Mouse (Mus musculus): ENCODE results near the gene Clic5. TPM values are rescaled to one million over a fixed set of nuclear protein-coding genes. Genes with fewer than 3 reads are reported as not detected.
A peak's percentile ranks its signal among the peaks of the same experiment; 100 is the strongest.

Clic5 gene
- 16.6 and 17.8 TPM in 2 replicates for polyA plus RNA-seq (2015; fragmentation: Nextera tagmentation; extraction: Ambion mirVana)

DNA sequence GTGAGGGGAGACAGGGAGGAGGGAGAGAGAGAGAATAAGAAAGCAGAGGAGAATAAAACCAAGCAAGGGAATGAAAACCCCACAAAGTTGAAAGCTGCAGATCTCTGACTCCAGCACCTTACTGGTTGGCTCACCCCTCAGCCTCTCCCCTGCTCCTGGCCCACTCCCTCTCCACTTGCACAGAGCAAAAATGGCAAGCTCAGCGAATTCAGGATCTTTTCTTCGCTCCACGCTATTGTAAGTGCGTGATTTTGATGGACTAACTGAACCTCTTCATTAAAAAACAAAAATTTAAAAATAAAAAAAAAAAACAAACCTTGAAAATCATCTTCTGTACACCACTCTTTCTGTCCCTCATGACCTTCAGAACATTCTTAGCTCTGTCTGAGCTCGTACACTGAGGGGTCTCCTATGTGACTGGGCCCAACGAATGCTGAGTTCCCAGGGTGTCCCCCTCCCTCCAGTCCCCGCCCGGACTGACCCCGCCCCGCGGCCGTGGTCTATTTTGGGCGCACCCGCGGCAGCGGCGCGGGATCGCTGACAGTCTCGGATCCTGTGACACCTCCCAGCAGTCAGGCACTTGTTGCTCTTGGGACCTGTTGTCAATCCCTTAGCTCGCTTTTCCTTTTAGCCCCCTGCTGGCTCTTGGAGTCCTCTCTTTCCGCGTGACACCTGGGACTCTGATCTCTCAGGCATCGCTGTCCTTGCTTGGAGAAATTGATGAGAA is at the start of gene Clic5:
Clic5 (plus strand) TSS at position 543 of the 727 bp plus-strand sequence.
- peak; percentile 92 for ATAC-seq (replicated peaks; ENCODE audit: extremely low read depth, insufficient read depth, low FRiP score)
- WGBS, result 5% methylated on average over 24 of the region's 24 CpGs
- H3K27ac ChIP-seq (ENCODE audit: low read length), result peak within 1 kb of the TSS; percentile 94
- peak within 1 kb of the TSS; percentile 78 for H3K9ac ChIP-seq (ENCODE audit: low read length)
- no peaks in the 10 kb centered on the region for H3K9me3 ChIP-seq (replicated peaks; ENCODE audit: control insufficient read depth, low read length)
- no peaks in the 10 kb centered on the region for H3K27me3 ChIP-seq (ENCODE audit: control insufficient read depth, insufficient read depth, low read length)
- H3K36me3 ChIP-seq (ENCODE audit: control insufficient read depth, insufficient read depth), result no peaks in the 10 kb centered on the region
- H3K4me1 ChIP-seq (ENCODE audit: control insufficient read depth, insufficient read depth, low read length), result peaks cover 19% of the 10 kb centered on the region
- H3K4me2 ChIP-seq (ENCODE audit: low read depth, low read length), result peak within 1 kb of the TSS; percentile 86
- H3K4me3 ChIP-seq (ENCODE audit: low read length), result peak within 1 kb of the TSS; percentile 77

DNA sequence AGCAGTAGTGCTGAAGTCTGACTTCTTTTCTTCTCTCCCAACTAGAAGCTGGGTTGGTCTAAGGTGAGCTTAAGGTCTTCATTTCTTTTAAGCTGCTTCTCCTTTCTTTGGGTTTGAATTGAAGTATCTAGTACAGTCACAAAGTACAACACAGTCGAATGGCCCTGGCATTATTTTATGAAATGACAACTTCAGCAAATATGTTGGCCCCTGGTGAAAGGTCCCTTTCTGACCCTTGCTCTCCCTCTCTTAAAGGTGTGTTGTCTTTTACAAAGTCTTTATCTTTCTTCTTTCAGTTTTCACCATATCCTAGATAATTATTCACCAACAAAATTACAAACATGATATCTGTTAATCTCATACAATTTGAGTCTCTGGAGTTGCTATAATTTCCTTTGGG is 42.6 kb upstream of the Clic5 start:
- no peak overlapping the region for H3K9ac ChIP-seq (ENCODE audit: low read length)
- no peaks in the 10 kb centered on the region for H3K27me3 ChIP-seq (ENCODE audit: control insufficient read depth, insufficient read depth, low read length)
- no peak overlapping the region for H3K27ac ChIP-seq (ENCODE audit: low read length)
- 91% methylated on average over 1 of the region's 1 CpGs for WGBS
- H3K4me2 ChIP-seq (ENCODE audit: low read depth, low read length), result no peak overlapping the region
- H3K9me3 ChIP-seq (replicated peaks; ENCODE audit: control insufficient read depth, low read length), result no peaks in the 10 kb centered on the region
- no peaks in the 10 kb centered on the region for H3K4me1 ChIP-seq (ENCODE audit: control insufficient read depth, insufficient read depth, low read length)
- ATAC-seq (replicated peaks; ENCODE audit: extremely low read depth, insufficient read depth, low FRiP score), result no peak
- H3K4me3 ChIP-seq (ENCODE audit: low read length), result no peak overlapping the region
- no peaks in the 10 kb centered on the region for H3K36me3 ChIP-seq (ENCODE audit: control insufficient read depth, insufficient read depth)

GRCm38 (mm10) chr17:44148109-44148846 is 40.1 kb upstream of the Clic5 start:
- 89% methylated on average over 5 of the region's 5 CpGs for WGBS
- no peaks in the 10 kb centered on the region for H3K9me3 ChIP-seq (replicated peaks; ENCODE audit: control insufficient read depth, low read length)
- H3K27ac ChIP-seq (ENCODE audit: low read length), result no peak overlapping the region
- no peak overlapping the region for H3K4me2 ChIP-seq (ENCODE audit: low read depth, low read length)
- H3K36me3 ChIP-seq (ENCODE audit: control insufficient read depth, insufficient read depth), result no peaks in the 10 kb centered on the region
- H3K9ac ChIP-seq (ENCODE audit: low read length), result no peak overlapping the region
- H3K4me3 ChIP-seq (ENCODE audit: low read length), result no peak overlapping the region
- ATAC-seq (replicated peaks; ENCODE audit: extremely low read depth, insufficient read depth, low FRiP score), result no peak
- H3K27me3 ChIP-seq (ENCODE audit: control insufficient read depth, insufficient read depth, low read length), result no peaks in the 10 kb centered on the region
- H3K4me1 ChIP-seq (ENCODE audit: control insufficient read depth, insufficient read depth, low read length), result peaks cover 5% of the 10 kb centered on the region

GRCm38 (mm10) chr17:44151130-44151529 is 37.3 kb upstream of the Clic5 start:
- 62% methylated on average over 3 of the region's 3 CpGs for WGBS
- Histone ChIP-seq H3K36me3 (ENCODE audit: control insufficient read depth, insufficient read depth) (no peaks in the 10 kb centered on the region), H3K4me1 (ENCODE audit: control insufficient read depth, insufficient read depth, low read length) (peaks cover 5% of the 10 kb centered on the region), H3K4me3 (ENCODE audit: low read length) (no peak overlapping the region), H3K9ac (ENCODE audit: low read length) (no peak overlapping the region), H3K27me3 (ENCODE audit: control insufficient read depth, insufficient read depth, low read length) (no peaks in the 10 kb centered on the region), H3K9me3 (replicated peaks; ENCODE audit: control insufficient read depth, low read length) (no peaks in the 10 kb centered on the region), H3K4me2 (ENCODE audit: low read depth, low read length) (no peak overlapping the region), H3K27ac (ENCODE audit: low read length) (no peak overlapping the region)
- 0 out of 2 replicates have a peak, but pooled peaks have one; percentile 28 for ATAC-seq (replicated peaks; ENCODE audit: extremely low read depth, insufficient read depth, low FRiP score)

GRCm38 (mm10) chr17:44151889-44152288 is 36.5 kb upstream of the Clic5 start:
- no peak overlapping the region for H3K4me3 ChIP-seq (ENCODE audit: low read length)
- no peaks in the 10 kb centered on the region for H3K27me3 ChIP-seq (ENCODE audit: control insufficient read depth, insufficient read depth, low read length)
- H3K4me2 ChIP-seq (ENCODE audit: low read depth, low read length), result no peak overlapping the region
- H3K36me3 ChIP-seq (ENCODE audit: control insufficient read depth, insufficient read depth), result no peaks in the 10 kb centered on the region
- peaks cover 5% of the 10 kb centered on the region for H3K4me1 ChIP-seq (ENCODE audit: control insufficient read depth, insufficient read depth, low read length)
- H3K27ac ChIP-seq (ENCODE audit: low read length), result peak overlapping the region; percentile 81
- WGBS, result 36% methylated on average over 8 of the region's 8 CpGs
- peak; percentile 69 for ATAC-seq (replicated peaks; ENCODE audit: extremely low read depth, insufficient read depth, low FRiP score)
- no peak overlapping the region for H3K9ac ChIP-seq (ENCODE audit: low read length)
- no peaks in the 10 kb centered on the region for H3K9me3 ChIP-seq (replicated peaks; ENCODE audit: control insufficient read depth, low read length)

- Histone ChIP-seq H3K4me2 (ENCODE audit: low read depth, low read length) (no peak overlapping the region), H3K36me3 (ENCODE audit: control insufficient read depth, insufficient read depth) (no peaks in the 10 kb centered on the region), H3K9ac (ENCODE audit: low read length) (no peak overlapping the region), H3K9me3 (replicated peaks; ENCODE audit: control insufficient read depth, low read length) (no peaks in the 10 kb centered on the region), H3K27me3 (ENCODE audit: control insufficient read depth, insufficient read depth, low read length) (no peaks in the 10 kb centered on the region), H3K4me3 (ENCODE audit: low read length) (no peak overlapping the region), H3K4me1 (ENCODE audit: control insufficient read depth, insufficient read depth, low read length) (peaks cover 5% of the 10 kb centered on the region), H3K27ac (ENCODE audit: low read length) (no peak overlapping the region)
- 49% methylated on average over 5 of the region's 5 CpGs for WGBS
- no peak for ATAC-seq (replicated peaks; ENCODE audit: extremely low read depth, insufficient read depth, low FRiP score)
These were observed 34.5 kb upstream of the Clic5 start for GRCm38 (mm10) chr17:44153871-44154270.

DNA sequence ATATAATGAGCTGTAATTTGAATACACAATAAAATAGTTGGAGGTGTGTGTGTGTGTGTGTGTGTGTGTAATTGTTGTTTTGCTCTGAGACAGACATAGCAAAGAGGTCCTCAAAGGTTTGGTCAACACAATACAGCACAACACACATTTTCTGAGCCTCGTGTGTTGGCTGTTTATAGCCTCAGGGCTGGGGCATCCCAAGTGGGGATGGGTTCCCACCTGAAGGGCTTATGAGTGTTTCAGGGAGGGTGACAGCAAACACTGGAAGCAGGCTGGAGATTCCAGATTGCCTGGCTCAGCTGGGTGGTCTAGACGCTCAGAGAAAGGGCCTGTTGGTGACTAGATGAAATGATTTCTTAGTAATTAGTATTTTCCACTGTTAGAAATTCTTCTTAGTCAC is 33.2 kb upstream of the Clic5 start:
- Histone ChIP-seq H3K4me3 (ENCODE audit: low read length) (no peak overlapping the region), H3K9me3 (replicated peaks; ENCODE audit: control insufficient read depth, low read length) (no peaks in the 10 kb centered on the region), H3K4me2 (ENCODE audit: low read depth, low read length) (no peak overlapping the region), H3K4me1 (ENCODE audit: control insufficient read depth, insufficient read depth, low read length) (peaks cover 5% of the 10 kb centered on the region), H3K36me3 (ENCODE audit: control insufficient read depth, insufficient read depth) (no peaks in the 10 kb centered on the region), H3K27ac (ENCODE audit: low read length) (no peak overlapping the region), H3K27me3 (ENCODE audit: control insufficient read depth, insufficient read depth, low read length) (no peaks in the 10 kb centered on the region), H3K9ac (ENCODE audit: low read length) (no peak overlapping the region)
- 57% methylated on average over 2 of the region's 2 CpGs for WGBS
- ATAC-seq (replicated peaks; ENCODE audit: extremely low read depth, insufficient read depth, low FRiP score), result no peak

DNA sequence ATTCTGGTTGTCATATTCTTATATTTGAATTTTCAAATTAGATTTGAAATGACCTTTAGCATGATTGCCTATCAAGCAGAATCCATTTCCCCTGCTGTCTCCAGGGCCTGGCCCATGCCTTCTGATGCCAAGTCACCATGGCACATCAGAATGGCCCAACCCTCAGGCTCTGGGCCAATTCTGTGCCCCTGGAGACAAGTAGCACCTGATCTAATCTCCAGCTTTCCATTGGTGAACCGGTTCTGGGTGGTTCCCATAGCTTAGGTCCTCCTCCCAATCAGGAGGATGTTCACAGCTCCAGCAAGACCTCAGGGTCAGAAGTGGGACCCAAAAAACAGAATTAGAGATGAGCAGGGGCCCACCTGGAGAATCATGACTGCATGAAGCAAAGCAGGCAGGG is 30.2 kb upstream of the Clic5 start:
- ATAC-seq (replicated peaks; ENCODE audit: extremely low read depth, insufficient read depth, low FRiP score), result no peak
- no peak overlapping the region for H3K4me3 ChIP-seq (ENCODE audit: low read length)
- no peak overlapping the region for H3K27ac ChIP-seq (ENCODE audit: low read length)
- WGBS, result 48% methylated on average over 1 of the region's 1 CpGs
- no peaks in the 10 kb centered on the region for H3K9me3 ChIP-seq (replicated peaks; ENCODE audit: control insufficient read depth, low read length)
- H3K9ac ChIP-seq (ENCODE audit: low read length), result no peak overlapping the region
- no peaks in the 10 kb centered on the region for H3K27me3 ChIP-seq (ENCODE audit: control insufficient read depth, insufficient read depth, low read length)
- H3K4me2 ChIP-seq (ENCODE audit: low read depth, low read length), result no peak overlapping the region
- peaks cover 4% of the 10 kb centered on the region; the same call in 1 of the 2 replicates for H3K4me1 ChIP-seq (ENCODE audit: control insufficient read depth, insufficient read depth, low read length)
- no peaks in the 10 kb centered on the region for H3K36me3 ChIP-seq (ENCODE audit: control insufficient read depth, insufficient read depth)

DNA sequence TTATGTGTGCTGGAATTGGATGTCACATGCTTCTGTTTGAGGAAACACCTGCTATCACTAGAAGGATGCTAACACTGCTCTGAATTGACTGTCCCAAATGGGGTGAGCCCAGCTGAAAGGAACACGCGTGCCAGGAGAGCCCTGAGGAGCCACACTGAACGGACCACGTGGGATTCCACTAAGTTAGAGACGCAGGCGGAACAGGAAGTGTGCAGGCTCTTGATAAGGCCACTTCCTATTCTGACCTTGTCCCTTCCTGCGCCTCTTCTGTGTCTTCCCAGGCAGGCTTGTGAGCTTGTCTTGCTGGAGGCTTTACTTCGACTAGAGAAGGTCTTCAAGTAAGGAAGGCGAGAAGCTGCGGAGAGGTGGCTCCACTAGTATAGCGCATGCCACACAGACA is 27.9 kb upstream of the Clic5 start:
- no peak overlapping the region for H3K4me3 ChIP-seq (ENCODE audit: low read length)
- no peak overlapping the region for H3K27ac ChIP-seq (ENCODE audit: low read length)
- no peaks in the 10 kb centered on the region for H3K27me3 ChIP-seq (ENCODE audit: control insufficient read depth, insufficient read depth, low read length)
- H3K4me2 ChIP-seq (ENCODE audit: low read depth, low read length), result no peak overlapping the region
- H3K4me1 ChIP-seq (ENCODE audit: control insufficient read depth, insufficient read depth, low read length), result peaks cover 4% of the 10 kb centered on the region; the same call in 1 of the 2 replicates
- H3K36me3 ChIP-seq (ENCODE audit: control insufficient read depth, insufficient read depth), result no peaks in the 10 kb centered on the region
- H3K9ac ChIP-seq (ENCODE audit: low read length), result no peak overlapping the region
- WGBS, result 79% methylated on average over 11 of the region's 11 CpGs
- no peak for ATAC-seq (replicated peaks; ENCODE audit: extremely low read depth, insufficient read depth, low FRiP score)
- H3K9me3 ChIP-seq (replicated peaks; ENCODE audit: control insufficient read depth, low read length), result no peaks in the 10 kb centered on the region

All from heart, embryonic 16.5 days (tissue).